Mouse (Mus musculus): ENCODE data around the gene Crlf1.

The Crlf1 gene

DNA sequence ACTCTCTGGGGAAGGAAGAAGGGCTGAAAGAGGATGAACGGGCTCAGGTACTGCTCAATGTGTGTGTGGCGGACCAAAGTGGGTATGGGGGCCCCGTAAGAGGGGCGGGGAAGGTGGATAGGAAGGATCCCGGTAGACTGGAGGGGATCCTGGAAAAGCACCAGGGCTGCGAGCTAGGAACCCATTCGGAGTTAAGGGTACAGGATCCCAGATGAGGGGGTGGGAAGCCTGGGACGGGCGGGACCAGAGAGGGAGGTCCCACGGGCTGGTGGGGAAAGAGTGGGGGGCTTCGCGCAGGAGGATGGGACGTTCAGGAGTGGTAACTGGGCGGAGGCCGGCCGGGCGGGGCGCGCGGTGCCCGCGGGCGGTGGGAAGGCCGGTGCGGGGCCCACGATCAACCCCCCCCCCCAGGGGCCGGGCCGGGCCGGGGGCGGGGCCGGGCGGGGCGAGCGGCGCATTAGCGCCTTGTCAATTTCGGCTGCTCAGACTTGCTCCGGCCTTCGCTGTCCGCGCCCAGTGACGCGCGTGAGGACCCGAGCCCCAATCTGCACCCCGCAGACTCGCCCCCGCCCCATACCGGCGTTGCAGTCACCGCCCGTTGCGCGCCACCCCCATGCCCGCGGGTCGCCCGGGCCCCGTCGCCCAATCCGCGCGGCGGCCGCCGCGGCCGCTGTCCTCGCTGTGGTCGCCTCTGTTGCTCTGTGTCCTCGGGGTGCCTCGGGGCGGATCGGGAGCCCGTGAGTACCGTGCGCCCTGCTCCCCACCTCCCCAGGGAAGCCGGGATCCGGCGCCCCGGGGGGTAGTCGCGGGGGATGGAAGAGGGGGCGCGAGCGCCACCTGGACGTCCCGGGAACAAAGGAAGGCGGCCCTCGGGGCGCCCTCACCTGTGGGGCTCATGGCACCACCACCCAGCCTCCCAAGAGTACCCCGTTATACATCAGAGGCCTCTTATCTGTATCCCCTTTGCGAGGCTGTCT is at the start of gene Crlf1:
TSS of gene Crlf1 (plus strand) at position 495 of the 977 bp plus-strand sequence.
- no peak for TF ChIP-seq POU5F1 (IDR thresholded peaks at IDR 0.05; ENCODE audit: borderline replicate concordance, low read length)
- no peak for TF ChIP-seq CTCF (conservative IDR thresholded peaks at IDR 0.05; ENCODE audit: low read length)
- no peak for TF ChIP-seq NANOG (IDR thresholded peaks at IDR 0.05; ENCODE audit: borderline replicate concordance, low read length)
- Histone ChIP-seq H3K27me3 (ENCODE audit: insufficient read depth, low read length) (peaks cover 99% of the 10 kb centered on the region), H3K36me3 (ENCODE audit: insufficient read depth, low read length) (no peaks in the 10 kb centered on the region), H3K4me1 (replicated peaks; ENCODE audit: low read depth, low read length) (peaks cover 72% of the 10 kb centered on the region), H3K4me3 (replicated peaks; ENCODE audit: low read length) (peak within 1 kb of the TSS; percentile 70), H3K9me3 (ENCODE audit: low read length) (no peaks in the 10 kb centered on the region)

DNA sequence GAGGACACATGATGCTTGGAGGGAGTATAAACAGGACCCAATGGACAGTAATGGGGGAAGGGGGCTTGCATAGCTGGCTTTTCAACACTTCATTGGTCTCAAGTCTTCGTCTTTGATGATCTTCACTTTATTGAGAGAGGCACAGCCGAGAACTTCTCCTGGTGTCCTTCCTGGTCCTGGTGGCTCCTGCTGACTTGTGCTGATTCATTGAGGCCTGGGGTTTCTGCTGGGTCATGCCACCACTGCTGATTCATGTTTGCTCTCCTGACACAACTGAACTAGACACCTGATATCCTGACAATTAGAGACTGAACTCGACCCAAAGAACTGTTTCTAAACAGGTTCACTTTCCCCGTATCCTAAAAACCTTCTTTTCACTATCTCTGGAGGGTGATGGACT is 49.6 kb upstream of the Crlf1 start:
- H3K4me1 ChIP-seq (replicated peaks; ENCODE audit: low read depth, low read length) = peaks cover 23% of the 10 kb centered on the region
- no peaks in the 10 kb centered on the region for H3K36me3 ChIP-seq (ENCODE audit: insufficient read depth, low read length)
- TF ChIP-seq CTCF (conservative IDR thresholded peaks at IDR 0.05; ENCODE audit: low read length) = no peak
- TF ChIP-seq POU5F1 (IDR thresholded peaks at IDR 0.05; ENCODE audit: borderline replicate concordance, low read length) = no peak
- TF ChIP-seq NANOG (IDR thresholded peaks at IDR 0.05; ENCODE audit: borderline replicate concordance, low read length) = no peak
- H3K4me3 ChIP-seq (replicated peaks; ENCODE audit: low read length) = no peak overlapping the region
- H3K9me3 ChIP-seq (ENCODE audit: low read length) = no peaks in the 10 kb centered on the region
- peaks cover 46% of the 10 kb centered on the region for H3K27me3 ChIP-seq (ENCODE audit: insufficient read depth, low read length)

DNA sequence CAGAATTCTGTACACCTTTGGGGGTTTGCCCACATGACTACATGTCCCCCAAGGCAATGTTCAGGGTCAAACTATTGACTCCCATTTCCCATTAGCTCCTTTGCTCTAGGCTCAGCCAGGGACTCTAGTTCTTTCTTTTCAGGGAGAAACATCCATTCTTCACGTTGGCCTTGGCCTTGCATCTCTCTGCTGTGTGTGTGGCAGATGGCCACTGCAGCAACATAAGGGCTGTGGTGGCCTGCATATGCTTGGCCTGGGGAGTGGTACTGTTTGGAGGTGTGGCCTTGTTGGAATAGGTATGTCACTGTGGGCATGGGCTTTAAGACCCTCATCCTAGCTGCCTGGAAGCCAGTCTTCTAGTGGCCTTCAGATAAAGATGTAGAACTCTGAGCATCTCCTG is 47.0 kb upstream of the Crlf1 start:
- Histone ChIP-seq H3K9me3 (ENCODE audit: low read length) (no peaks in the 10 kb centered on the region), H3K4me1 (replicated peaks; ENCODE audit: low read depth, low read length) (peaks cover 11% of the 10 kb centered on the region)
- TF ChIP-seq CTCF (conservative IDR thresholded peaks at IDR 0.05; ENCODE audit: low read length) (no peak), POU5F1 (IDR thresholded peaks at IDR 0.05; ENCODE audit: borderline replicate concordance, low read length) (no peak), NANOG (IDR thresholded peaks at IDR 0.05; ENCODE audit: borderline replicate concordance, low read length) (no peak)

DNA sequence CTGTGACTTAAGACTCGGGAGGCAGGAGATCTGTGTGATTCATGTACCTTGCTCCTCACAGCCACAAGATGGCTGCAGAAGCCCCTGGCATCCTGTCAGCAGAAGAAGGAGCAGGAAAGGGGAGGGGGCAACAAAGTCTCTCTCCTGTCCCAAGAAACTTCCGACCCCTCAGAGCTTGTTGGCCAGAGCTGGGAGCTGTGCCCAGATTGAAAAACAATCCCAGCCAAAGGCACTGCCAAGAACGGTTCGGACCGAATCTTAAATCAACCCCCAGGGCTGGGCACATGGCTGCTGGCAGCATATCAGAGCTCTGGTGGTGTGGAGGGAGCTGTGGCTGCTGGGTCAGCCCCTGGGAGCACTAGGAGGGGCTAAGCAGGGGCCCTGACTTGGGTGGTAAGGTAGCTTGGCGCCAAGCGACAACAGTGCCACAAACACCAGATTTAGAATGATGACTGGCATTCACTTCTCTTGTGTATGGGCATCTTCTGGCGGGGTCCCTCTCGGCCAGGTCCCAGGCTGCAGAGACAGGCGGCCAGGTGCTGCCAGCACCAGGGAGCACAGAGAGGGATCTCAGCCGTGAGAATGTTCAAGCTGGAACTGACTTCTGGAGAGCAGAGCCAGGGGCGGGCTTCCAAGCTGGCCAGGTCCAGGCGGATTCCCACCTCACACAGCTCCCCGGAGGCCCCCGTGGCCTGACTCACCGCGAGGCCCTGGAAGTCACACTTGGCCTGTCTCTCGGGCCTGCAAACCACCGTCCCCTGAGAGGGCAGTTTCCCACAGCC is 45.1 kb upstream of the Crlf1 start:
- peaks cover 29% of the 10 kb centered on the region for H3K4me1 ChIP-seq (replicated peaks; ENCODE audit: low read depth, low read length)
- no peaks in the 10 kb centered on the region for H3K9me3 ChIP-seq (ENCODE audit: low read length)
- H3K4me3 ChIP-seq (replicated peaks; ENCODE audit: low read length) = 0 out of 2 replicates have a peak overlapping the region, but pooled peaks have one; percentile 20
- peaks cover 12% of the 10 kb centered on the region for H3K36me3 ChIP-seq (ENCODE audit: insufficient read depth, low read length)
- H3K27me3 ChIP-seq (ENCODE audit: insufficient read depth, low read length) = peaks cover 80% of the 10 kb centered on the region
- TF ChIP-seq NANOG (IDR thresholded peaks at IDR 0.05; ENCODE audit: borderline replicate concordance, low read length) = no peak
- TF ChIP-seq CTCF (conservative IDR thresholded peaks at IDR 0.05; ENCODE audit: low read length) = no peak
- TF ChIP-seq POU5F1 (IDR thresholded peaks at IDR 0.05; ENCODE audit: borderline replicate concordance, low read length) = no peak

More for the DNA sequence above, 47.0 kb upstream of the Crlf1 start:
- H3K36me3 ChIP-seq (ENCODE audit: insufficient read depth, low read length) = peaks cover 6% of the 10 kb centered on the region
- H3K4me3 ChIP-seq (replicated peaks; ENCODE audit: low read length) = no peak overlapping the region
- H3K27me3 ChIP-seq (ENCODE audit: insufficient read depth, low read length) = peaks cover 62% of the 10 kb centered on the region

GRCm38 (mm10) chr8:70452196-70452966 is 40.6 kb upstream of the Crlf1 start:
- peaks cover 68% of the 10 kb centered on the region for H3K27me3 ChIP-seq (ENCODE audit: insufficient read depth, low read length)
- peaks cover 51% of the 10 kb centered on the region for H3K4me1 ChIP-seq (replicated peaks; ENCODE audit: low read depth, low read length)
- TF ChIP-seq CTCF (conservative IDR thresholded peaks at IDR 0.05; ENCODE audit: low read length) = peak; percentile 26
- TF ChIP-seq NANOG (IDR thresholded peaks at IDR 0.05; ENCODE audit: borderline replicate concordance, low read length) = no peak
- peaks cover 12% of the 10 kb centered on the region for H3K36me3 ChIP-seq (ENCODE audit: insufficient read depth, low read length)
- no peaks in the 10 kb centered on the region for H3K9me3 ChIP-seq (ENCODE audit: low read length)
- H3K4me3 ChIP-seq (replicated peaks; ENCODE audit: low read length) = peak overlapping the region; percentile 68

- no peak for TF ChIP-seq POU5F1 (IDR thresholded peaks at IDR 0.05; ENCODE audit: borderline replicate concordance, low read length)
- no peak for TF ChIP-seq NANOG (IDR thresholded peaks at IDR 0.05; ENCODE audit: borderline replicate concordance, low read length)
- no peak for TF ChIP-seq CTCF (conservative IDR thresholded peaks at IDR 0.05; ENCODE audit: low read length)
- Histone ChIP-seq H3K4me1 (replicated peaks; ENCODE audit: low read depth, low read length) (peaks cover 40% of the 10 kb centered on the region), H3K27me3 (ENCODE audit: insufficient read depth, low read length) (peaks cover 57% of the 10 kb centered on the region), H3K4me3 (replicated peaks; ENCODE audit: low read length) (no peak overlapping the region), H3K36me3 (ENCODE audit: insufficient read depth, low read length) (peaks cover 12% of the 10 kb centered on the region), H3K9me3 (ENCODE audit: low read length) (no peaks in the 10 kb centered on the region)
These were observed 39.1 kb upstream of the Crlf1 start for GRCm38 (mm10) chr8:70453852-70454251.

DNA sequence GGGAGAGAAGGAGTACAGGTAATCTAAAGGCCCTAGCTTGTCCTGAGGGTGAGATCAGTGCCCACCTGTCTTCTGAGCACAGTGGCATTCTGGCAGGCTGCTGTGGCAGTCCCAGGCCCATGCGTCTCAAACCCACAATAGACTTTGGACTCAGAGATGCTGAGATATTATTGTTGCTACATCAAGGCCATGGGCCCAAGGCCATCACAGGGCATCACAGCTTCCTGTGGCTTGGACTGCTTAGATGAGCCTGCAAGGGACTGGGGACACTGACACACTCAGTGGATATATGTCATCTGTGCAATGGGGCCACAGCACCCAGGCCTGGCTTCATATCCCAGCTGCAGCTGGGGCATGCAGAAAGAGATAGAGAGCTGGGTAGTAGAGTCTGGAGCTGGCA is 36.0 kb upstream of the Crlf1 start:
- H3K9me3 ChIP-seq (ENCODE audit: low read length) = 0 out of 2 replicates have a peak, but pooled peaks cover 3% of the 10 kb centered on the region

More for the DNA sequence above, 36.0 kb upstream of the Crlf1 start:
- Histone ChIP-seq H3K36me3 (ENCODE audit: insufficient read depth, low read length) (no peaks in the 10 kb centered on the region), H3K4me3 (replicated peaks; ENCODE audit: low read length) (no peak overlapping the region), H3K4me1 (replicated peaks; ENCODE audit: low read depth, low read length) (peaks cover 32% of the 10 kb centered on the region), H3K27me3 (ENCODE audit: insufficient read depth, low read length) (peaks cover 29% of the 10 kb centered on the region)
- TF ChIP-seq NANOG (IDR thresholded peaks at IDR 0.05; ENCODE audit: borderline replicate concordance, low read length) (no peak), POU5F1 (IDR thresholded peaks at IDR 0.05; ENCODE audit: borderline replicate concordance, low read length) (no peak), CTCF (conservative IDR thresholded peaks at IDR 0.05; ENCODE audit: low read length) (no peak)

Data from E14TG2a.4 (cell line).